Mouse (Mus musculus) frontal cortex, postnatal 10 days (tissue): ENCODE measurements at regions not wholly inside any gene's neighbourhood (a gene's known extent, or its start where the extent isn't known, plus 50 kb on each side); places are given as distances from the start of the nearest gene placed in this dataset.

Experiments used
- DNase-seq, 2 experiments: peaks; one replicate each; pipeline ENCODE4 v3.0.0; 2022; ENCODE audit warnings: low spot score in 2 of 2, mixed read lengths in 1 of 2

DNA sequence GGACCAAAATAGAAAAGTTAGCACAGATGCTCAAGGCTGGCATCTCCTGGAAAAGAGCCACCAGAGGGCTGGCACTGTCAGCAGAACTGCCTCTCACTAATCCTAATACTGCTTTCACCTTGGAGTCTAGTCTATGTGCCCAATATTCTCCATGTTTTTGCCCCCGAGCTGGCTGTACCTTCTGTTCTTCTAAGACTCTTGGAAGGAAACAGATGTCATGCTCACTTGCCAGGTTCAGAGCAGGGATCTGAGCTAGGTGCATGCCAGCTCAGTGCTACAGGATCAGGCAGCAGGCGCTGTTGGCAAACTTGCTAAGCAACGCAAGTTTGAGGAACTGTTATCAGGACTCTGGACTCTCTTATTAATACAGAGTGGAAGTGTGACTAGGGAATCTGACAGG is 924.6 kb downstream of the Tbl1xr1 start:
- peak; percentile 5 to 21 for DNase-seq

- no peak for DNase-seq
Measured at GRCm38 (mm10) chr3:23032064-23032463, 955.6 kb downstream of the Tbl1xr1 start.

DNA sequence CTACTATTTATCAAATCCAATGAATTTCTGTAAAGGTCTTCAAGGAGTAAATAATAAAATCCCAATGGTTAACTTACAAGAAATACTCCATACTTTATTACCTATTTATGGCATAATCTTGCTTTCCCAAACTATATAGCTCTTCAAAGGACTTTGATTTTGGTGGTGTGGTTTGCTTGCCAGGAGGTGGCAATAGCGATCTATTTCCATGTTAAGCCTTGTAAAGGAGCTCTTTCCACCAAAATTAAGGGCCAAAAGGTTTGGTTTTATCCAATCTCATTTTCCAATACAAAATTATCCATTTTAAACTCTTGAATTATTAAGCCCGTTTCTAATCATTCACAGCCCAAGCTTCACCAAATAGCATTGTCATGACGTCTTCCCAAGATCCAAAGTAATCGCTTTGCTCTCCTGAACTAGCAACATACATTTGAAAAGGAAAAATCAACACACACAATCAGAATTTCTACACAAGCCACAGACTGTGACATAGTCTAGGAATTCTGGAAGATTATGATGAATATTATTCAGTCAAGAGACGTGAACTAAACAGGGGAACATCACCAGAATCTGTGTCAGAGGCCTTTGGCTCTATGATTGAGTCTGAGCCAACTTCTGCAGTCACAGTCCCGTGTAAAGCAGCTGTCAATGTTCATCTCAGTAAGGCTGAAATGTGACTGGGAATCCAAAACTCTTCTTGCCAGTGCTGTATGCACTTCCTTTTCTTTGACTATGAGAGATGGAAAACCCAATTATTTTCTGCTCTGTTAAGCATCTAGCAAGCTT is 986.9 kb downstream of the Tbl1xr1 start:
- DNase-seq = peak in 1 of 2 experiments; percentile 13

DNA sequence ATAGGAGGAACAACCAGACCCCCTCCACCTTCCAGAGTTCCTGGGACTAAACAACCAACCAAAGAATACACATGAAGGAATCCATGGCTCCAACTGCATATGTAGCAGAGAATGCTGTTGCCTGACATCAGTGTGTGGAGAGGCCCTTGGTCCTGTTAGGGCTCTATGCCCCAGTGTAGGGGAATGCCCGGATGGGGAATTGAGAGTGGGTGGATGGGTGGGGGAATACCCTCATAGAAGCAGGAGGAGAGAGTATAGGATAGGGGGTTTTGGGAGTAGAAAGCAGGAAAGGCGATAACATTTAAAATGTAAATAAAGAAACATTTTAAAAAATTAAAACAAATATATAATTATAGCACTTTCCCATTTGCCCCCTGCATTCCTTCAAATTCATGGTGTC is 995.0 kb downstream of the Tbl1xr1 start:
- no peak for DNase-seq
